Mouse (Mus musculus) heart, postnatal 10 days (tissue): ENCODE data around the gene Mecom. TPM values are rescaled to one million over a fixed set of nuclear protein-coding genes. Genes with fewer than 3 reads are reported as not detected.

Experiments
- DNase-seq, 2 experiments: peaks; one replicate each; pipeline ENCODE4 v3.0.0; 2021
- intact Hi-C: fragments of 180-260 bp; cut with DNase I; formaldehyde crosslinking; loops from one replicate; pipeline ENCODE4 v1.15.1; 2025
- total RNA-seq, 2 experiments: library from RNA; stranded (reverse); gene quantifications; 2 replicates each; pipeline ENCODE4 v1.2.3; 2021

The Mecom gene
- total RNA-seq, 2 experiments from 2014 or later: 27.4 to 35.8 TPM

- intact Hi-C loops: no loop called here
- no peak for DNase-seq
These were observed 467.0 kb downstream of the Mecom start for GRCm38 (mm10) chr3:30080827-30081226.

- intact Hi-C loops: no loop called here
- no peak for DNase-seq
These were observed 471.3 kb downstream of the Mecom start for GRCm38 (mm10) chr3:30076522-30076921.

GRCm38 (mm10) chr3:30071271-30071670 lies 476.5 kb downstream of the Mecom start:
- intact Hi-C loops: no loop called here
- DNase-seq: no peak

GRCm38 (mm10) chr3:30066519-30066918 lies 481.3 kb downstream of the Mecom start:
- intact Hi-C loops: no loop called here
- no peak for DNase-seq

GRCm38 (mm10) chr3:30060058-30060457 lies 487.8 kb downstream of the Mecom start:
- intact Hi-C loops: no loop called here
- no peak for DNase-seq

- intact Hi-C loops: no loop called here
- no peak for DNase-seq
These were observed 488.2 kb downstream of the Mecom start for GRCm38 (mm10) chr3:30059615-30060014.

DNA sequence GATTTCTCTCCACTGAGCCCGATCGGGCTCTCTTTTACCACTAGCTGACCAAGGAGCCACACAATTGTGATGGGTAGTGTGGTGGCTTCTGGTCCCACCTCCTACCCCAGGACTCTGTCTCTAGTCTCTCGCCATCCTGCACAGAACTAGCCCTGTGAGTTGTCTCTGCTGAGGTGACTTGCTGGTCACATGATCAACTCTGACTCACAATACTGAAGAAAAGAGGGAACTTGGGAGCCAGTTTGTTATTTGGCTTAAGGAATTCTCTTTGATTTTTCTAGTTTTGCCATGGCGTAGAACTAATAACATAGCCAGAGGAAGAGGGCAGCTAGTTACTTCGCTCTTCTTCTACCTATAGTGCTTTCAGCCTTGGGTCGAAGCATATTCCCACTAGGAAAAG lies 496.5 kb downstream of the Mecom start:
- intact Hi-C loops: no loop called here
- DNase-seq: no peak

- intact Hi-C loops: no loop called here
- no peak for DNase-seq
These were observed 497.0 kb downstream of the Mecom start for GRCm38 (mm10) chr3:30050795-30051194.

DNA sequence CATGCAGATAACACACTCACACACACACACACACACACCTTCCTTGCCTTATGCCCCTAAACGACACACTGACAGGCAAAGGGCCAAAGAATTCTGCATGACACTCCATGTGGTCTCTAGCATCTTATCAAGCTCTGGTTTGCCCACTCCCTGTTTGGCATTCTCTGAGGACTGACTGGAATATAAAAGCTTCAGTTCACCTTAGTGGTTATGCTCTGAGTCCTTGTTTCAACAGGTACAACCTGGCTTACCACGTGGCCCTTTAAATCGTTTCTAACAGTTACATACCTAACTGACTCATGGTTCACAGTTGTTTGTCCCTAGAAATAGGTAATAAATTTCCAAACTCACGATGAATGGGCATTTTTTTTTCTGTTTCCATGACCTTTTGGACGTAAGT lies 499.0 kb downstream of the Mecom start:
- intact Hi-C loops: no loop called here
- DNase-seq: no peak

DNA sequence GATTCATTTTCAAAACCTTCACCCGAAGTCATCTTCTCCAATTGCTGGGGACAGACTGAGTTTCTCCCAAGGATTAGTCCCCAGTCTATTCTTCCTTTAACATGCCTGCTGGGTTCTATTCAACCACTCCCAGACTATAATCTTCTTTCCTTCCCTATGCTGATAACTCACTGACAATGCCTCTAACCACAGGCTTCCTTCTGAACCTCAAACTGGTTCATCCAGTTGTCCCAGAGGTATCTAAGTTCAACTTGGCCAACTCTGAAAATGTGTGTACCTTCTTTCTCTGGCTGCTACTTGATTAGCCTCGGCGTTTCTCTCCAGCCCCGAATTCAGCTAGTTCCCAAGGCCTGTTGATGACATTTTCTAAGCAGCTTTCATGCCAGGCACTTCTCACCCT lies 499.7 kb downstream of the Mecom start:
- DNase-seq: no peak
- intact Hi-C loops: no loop called here

GRCm38 (mm10) chr3:30043525-30043924 lies 504.3 kb downstream of the Mecom start:
- DNase-seq: no peak
- intact Hi-C loops: no loop called here

DNA sequence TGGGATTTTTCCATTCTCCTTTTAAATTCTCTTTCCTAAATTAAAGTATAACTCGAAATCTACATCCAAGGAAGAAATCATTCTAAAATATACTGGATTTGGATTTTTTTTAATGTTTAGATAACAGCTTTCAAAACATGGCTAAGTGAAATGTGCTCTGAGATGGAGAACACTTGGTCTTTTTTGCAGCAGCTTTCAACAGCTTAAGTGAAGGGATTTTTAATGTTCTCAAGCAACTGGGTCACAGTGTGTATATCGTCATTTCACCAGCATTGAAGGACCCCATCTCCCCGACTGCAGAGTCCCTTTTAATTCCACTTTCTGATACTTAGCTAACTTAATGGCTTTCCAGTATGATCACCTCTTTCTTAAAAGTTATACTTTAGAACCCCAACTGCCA lies 509.3 kb downstream of the Mecom start:
- DNase-seq: no peak
- intact Hi-C loops: no loop called here

- no peak for DNase-seq
- intact Hi-C loops: loop anchor here (10.0 kb wide), 5 partner anchors 85 to 225 kb away; no protein-coding TSS in a partner anchor
These were observed 527.8 kb downstream of the Mecom start for GRCm38 (mm10) chr3:30019961-30020360.

- no peak for DNase-seq
- intact Hi-C loops: loop anchor here (10.0 kb wide), 5 partner anchors 85 to 225 kb away; no protein-coding TSS in a partner anchor
These were observed 528.4 kb downstream of the Mecom start for GRCm38 (mm10) chr3:30019411-30019810.

DNA sequence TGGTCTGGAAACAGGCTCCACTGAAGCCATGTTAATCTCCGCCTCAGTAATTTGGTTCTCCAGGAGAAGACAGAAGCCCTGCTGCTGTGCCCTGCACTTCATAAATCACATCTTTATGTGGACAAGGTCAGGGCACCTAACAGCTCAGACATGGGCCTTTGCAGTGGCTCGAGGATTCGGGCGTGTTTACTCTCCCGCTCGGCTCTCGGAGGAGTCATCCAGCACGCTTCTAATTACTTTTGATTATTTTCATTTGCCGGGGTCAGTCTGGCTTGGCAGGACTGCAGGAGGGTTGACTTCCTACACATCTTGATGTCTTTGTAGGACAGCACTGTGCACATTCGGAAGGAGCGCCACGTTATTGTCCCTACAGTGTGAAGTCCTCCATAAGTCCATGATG lies 529.6 kb downstream of the Mecom start:
- DNase-seq: no peak
- intact Hi-C loops: loop anchor here (10.0 kb wide), 5 partner anchors 87 to 227 kb away; no protein-coding TSS in a partner anchor

GRCm38 (mm10) chr3:30016766-30017165 lies 531.0 kb downstream of the Mecom start:
- no peak for DNase-seq
- intact Hi-C loops: loop anchor here (10.0 kb wide), 5 partner anchors 88 to 228 kb away; no protein-coding TSS in a partner anchor

- intact Hi-C loops: loop anchor here (10.0 kb wide), 5 partner anchors 90 to 230 kb away; no protein-coding TSS in a partner anchor
- peak; percentile 85 to 86 for DNase-seq
These were observed 532.7 kb downstream of the Mecom start for GRCm38 (mm10) chr3:30014962-30015660.

GRCm38 (mm10) chr3:30014279-30014678 lies 533.5 kb downstream of the Mecom start:
- DNase-seq: no peak
- intact Hi-C loops: loop anchor here (10.0 kb wide), 5 partner anchors 91 to 231 kb away; no protein-coding TSS in a partner anchor

DNA sequence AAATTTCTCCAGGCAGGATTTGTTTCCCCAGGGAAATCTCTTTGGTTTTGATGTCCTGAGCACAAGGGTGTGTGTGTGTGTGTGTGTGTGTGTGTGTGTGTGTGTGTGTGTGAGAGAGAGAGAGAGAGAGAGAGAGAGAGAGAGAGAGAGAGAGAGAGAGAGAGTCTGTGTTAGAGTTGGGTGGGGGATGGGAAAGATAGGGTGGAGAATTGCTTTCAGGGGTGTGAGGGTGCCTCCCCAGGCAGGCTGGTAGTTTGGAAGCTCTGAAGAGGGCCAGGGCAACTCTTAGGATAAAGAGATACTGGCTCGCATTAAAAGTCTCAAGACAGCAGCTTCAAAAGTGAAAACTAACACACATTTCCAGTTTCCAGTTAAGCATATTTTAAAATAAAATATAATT lies 534.4 kb downstream of the Mecom start:
- intact Hi-C loops: loop anchor here (10.0 kb wide), 5 partner anchors 91 to 231 kb away; no protein-coding TSS in a partner anchor

GRCm38 (mm10) chr3:30012666-30013365 lies 535.0 kb downstream of the Mecom start:
- peak; percentile 85 for DNase-seq
- intact Hi-C loops: loop anchor here (10.0 kb wide), 5 partner anchors 92 to 232 kb away; no protein-coding TSS in a partner anchor

More for the DNA sequence above, 534.4 kb downstream of the Mecom start:
- no peak for DNase-seq

DNA sequence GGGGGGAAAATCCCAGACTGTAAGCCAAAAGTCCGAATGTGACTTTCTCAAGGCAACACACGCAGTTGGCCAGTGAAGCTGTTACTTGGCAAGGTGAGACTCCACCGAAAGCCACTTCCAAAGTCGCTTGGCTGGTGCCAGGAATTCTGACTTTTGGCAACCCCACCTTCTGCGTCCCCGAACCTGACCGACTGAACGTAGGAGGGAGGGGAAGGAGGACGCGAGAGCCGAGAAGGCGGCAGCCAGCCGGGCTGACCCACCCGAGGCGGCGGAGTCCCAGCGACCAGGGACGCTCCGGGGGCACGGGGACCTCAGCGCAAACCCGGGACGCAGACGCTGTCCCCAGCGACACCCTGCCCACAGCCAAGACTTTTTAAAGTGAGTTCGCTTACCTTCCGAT lies 535.7 kb downstream of the Mecom start:
- intact Hi-C loops: loop anchor here (10.0 kb wide), 5 partner anchors 93 to 233 kb away; no protein-coding TSS in a partner anchor
- DNase-seq: peak; percentile 81 to 82
